Mouse (Mus musculus) heart, adult 2 months (tissue): ENCODE data around the gene Gpr15. TPM values are rescaled to one million over a fixed set of nuclear protein-coding genes. Genes with fewer than 3 reads are reported as not detected.
A peak's percentile ranks its signal among the peaks of the same experiment; 100 is the strongest.

Experiments used
- DNase-seq, 2 experiments: peaks; one replicate each; pipeline ENCODE4 v3.0.0; 2021
- H3K27ac ChIP-seq: fragments of 200-600 bp; 2 replicates; pipeline ENCODE4 v1.8.1; 2022
- H3K27me3 ChIP-seq: fragments of 200-500 bp; 2 replicates; pipeline ENCODE4 v1.6.1; 2012; ENCODE audit warnings: mild to moderate bottlenecking, low read length, inconsistent platforms, mixed read lengths; ENCODE audit not compliant: control insufficient read depth, insufficient read depth
- H3K36me3 ChIP-seq: fragments of 200-500 bp; 2 replicates; pipeline ENCODE4 v1.6.1; 2012; ENCODE audit warnings: low read length, inconsistent platforms; ENCODE audit not compliant: control insufficient read depth, insufficient read depth
- H3K4me1 ChIP-seq: fragments of 200-500 bp; 2 replicates; pipeline ENCODE4 v1.6.1; 2011; ENCODE audit warnings: low read length; ENCODE audit not compliant: control insufficient read depth, insufficient read depth
- H3K4me3 ChIP-seq: fragments of 200-600 bp; 2 replicates; pipeline ENCODE4 v1.8.1; 2022
- H3K79me2 ChIP-seq: fragments of 200-500 bp; replicated peaks from 2 replicates; pipeline ENCODE4 v1.6.1; 2012; ENCODE audit warnings: mild to moderate bottlenecking, inconsistent platforms, low read length, moderate library complexity, mixed read lengths; ENCODE audit not compliant: control insufficient read depth, insufficient read depth
- H3K9ac ChIP-seq: fragments of 200-500 bp; 2 replicates; pipeline ENCODE4 v1.6.1; 2012; ENCODE audit warnings: low read depth, mild to moderate bottlenecking, control low read depth, inconsistent platforms, low read length, mixed read lengths
- CTCF ChIP-seq: fragments of 200-600 bp; IDR thresholded peaks from 2 replicates; pipeline ENCODE4 v1.8.1; 2022; ENCODE audit warnings: antibody characterized with exemption, mild to moderate bottlenecking, moderate library complexity
- EP300 ChIP-seq: fragments of 200-500 bp; IDR thresholded peaks from 2 replicates; pipeline ENCODE4 v1.6.1; 2011; ENCODE audit warnings: low read depth, low read length, control low read depth; ENCODE audit not compliant: insufficient read depth
- POLR2A ChIP-seq: fragments of 200-500 bp; IDR thresholded peaks from 2 replicates; pipeline ENCODE4 v1.6.1; 2011; ENCODE audit warnings: mild to moderate bottlenecking, low read depth, low read length, control low read depth; ENCODE audit not compliant: insufficient read depth
- WGBS: fragments of 180-500 bp; shearing (Covaris S2); methylation state at CpG from one replicate; pipeline ENCODE4 v1.1.7; 2018; 5-methylcytosine and 5-hydroxymethylcytosine counted together
- intact Hi-C: fragments of 180-260 bp; cut with DNase I; formaldehyde crosslinking; loops from one replicate; pipeline ENCODE4 v1.15.1; 2025
- polyA plus RNA-seq: library from polyadenylated mRNA; depleted of rRNA; stranded (reverse); fragments of >200 nt; gene quantifications from 2 replicates; pipeline ENCODE4 v1.2.3, GENCODE M21; 2012
- total RNA-seq, 2 experiments: library from RNA; stranded (reverse); gene quantifications; 2 replicates each; pipeline ENCODE4 v1.2.3; 2021

Gene Gpr15
- total and polyA plus RNA-seq, 3 experiments: 0.08 TPM; not detected in 2

DNA sequence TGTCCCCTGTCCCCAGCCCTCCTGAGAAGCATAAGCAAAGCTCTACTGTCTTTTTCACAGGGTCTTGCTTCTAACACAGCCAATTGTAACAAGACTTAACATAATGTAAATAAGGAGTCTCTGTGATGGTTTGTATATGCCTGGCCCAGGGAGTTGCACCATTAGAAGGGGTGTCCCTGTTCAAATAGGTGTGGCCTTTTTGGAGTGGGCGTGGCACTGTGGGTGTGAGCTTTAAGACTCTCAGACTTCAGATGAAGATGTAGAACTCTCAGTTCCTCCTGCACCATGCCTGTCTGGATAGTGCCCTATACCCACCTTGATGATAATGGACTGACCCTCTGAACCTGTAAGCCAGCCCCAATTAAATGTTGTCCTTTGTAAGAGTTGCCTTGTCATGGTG, 19.9 kb upstream of the Gpr15 start:
- Histone ChIP-seq H3K27ac (no peak overlapping the region), H3K79me2 (no peaks in the 10 kb centered on the region), H3K36me3 (no peaks in the 10 kb centered on the region), H3K27me3 (no peaks in the 10 kb centered on the region), H3K4me1 (no peaks in the 10 kb centered on the region), H3K9ac (no peak overlapping the region), H3K4me3 (no peak overlapping the region)
- DNase-seq: no peak
- 96% methylated on average over 1 of the region's 1 CpGs for WGBS
- TF ChIP-seq CTCF (no peak), EP300 (no peak), POLR2A (no peak)
- intact Hi-C loops: loop anchor here (5.0 to 10.0 kb wide), 2 partner anchors 111 to 834 kb away; no protein-coding TSS in a partner anchor

DNA sequence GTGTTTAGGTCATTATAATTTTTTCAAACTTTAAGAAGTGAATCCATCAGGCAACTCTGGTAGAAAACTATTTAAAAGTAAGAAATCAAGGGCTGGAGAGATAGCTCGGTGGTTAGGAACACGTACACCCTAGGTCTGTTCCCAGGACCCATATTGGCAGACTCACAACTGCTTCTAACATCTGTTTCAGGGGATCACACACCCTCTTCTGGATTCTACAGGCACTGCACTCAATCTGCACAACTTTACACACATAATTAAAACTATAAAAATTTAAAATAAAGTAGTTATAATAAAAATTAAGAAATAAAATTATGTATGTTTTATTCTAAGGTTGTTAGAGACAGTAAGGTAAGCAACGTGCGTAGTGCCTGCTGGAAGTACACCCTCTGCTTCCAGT, 19.3 kb upstream of the Gpr15 start:
- intact Hi-C loops: loop anchor here (5.0 to 10.0 kb wide), 2 partner anchors 111 to 833 kb away; no protein-coding TSS in a partner anchor
- Histone ChIP-seq H3K9ac (no peak overlapping the region), H3K4me3 (no peak overlapping the region), H3K79me2 (no peaks in the 10 kb centered on the region), H3K36me3 (no peaks in the 10 kb centered on the region), H3K4me1 (no peaks in the 10 kb centered on the region), H3K27ac (no peak overlapping the region), H3K27me3 (no peaks in the 10 kb centered on the region)
- WGBS: 83% methylated on average over 4 of the region's 4 CpGs
- no peak for DNase-seq
- TF ChIP-seq CTCF (peak; percentile 52), POLR2A (no peak), EP300 (no peak)

DNA sequence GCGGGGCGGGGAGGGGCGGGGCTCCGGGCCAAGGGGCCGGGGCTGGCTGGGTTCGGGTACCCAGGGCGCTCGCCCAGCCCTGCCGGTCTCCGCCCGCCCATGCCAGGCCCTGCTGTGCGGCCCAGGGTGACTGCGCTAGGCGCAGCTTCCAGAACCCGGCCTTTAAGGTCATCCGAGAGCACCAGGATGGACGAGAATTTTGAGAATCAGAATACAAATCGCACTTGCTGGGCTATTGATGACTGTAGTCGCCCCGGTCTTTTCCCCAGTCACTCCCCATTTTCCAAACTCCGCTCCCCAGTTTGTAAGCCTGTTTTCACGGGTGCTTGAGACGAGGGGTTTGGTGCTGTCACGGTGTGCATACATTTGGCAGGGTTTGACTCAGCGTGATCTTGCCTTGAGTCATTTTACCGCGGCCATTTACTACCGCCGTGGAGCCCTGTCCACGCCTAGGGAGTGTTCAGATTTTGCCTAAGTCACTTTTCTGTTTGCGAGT, 9.4 kb upstream of the Gpr15 start:
- Histone ChIP-seq H3K27me3 (no peaks in the 10 kb centered on the region), H3K4me1 (peaks cover 1% of the 10 kb centered on the region), H3K4me3 (peak overlapping the region; percentile 93), H3K79me2 (no peaks in the 10 kb centered on the region; the same call in 1 of the 2 replicates), H3K27ac (peak overlapping the region; percentile 86), H3K9ac (peak overlapping the region; percentile 81), H3K36me3 (peaks cover 5% of the 10 kb centered on the region)
- intact Hi-C loops: loop anchor here (2.0 to 10.0 kb wide), 5 partner anchors 57 to 1496 kb away; partner anchors contain the start of genes Cpox, St3gal6 and Tbc1d23
- DNase-seq: no peak
- 1% methylated on average over 24 of the region's 31 CpGs for WGBS
- TF ChIP-seq CTCF (no peak), EP300 (no peak), POLR2A (no peak)

DNA sequence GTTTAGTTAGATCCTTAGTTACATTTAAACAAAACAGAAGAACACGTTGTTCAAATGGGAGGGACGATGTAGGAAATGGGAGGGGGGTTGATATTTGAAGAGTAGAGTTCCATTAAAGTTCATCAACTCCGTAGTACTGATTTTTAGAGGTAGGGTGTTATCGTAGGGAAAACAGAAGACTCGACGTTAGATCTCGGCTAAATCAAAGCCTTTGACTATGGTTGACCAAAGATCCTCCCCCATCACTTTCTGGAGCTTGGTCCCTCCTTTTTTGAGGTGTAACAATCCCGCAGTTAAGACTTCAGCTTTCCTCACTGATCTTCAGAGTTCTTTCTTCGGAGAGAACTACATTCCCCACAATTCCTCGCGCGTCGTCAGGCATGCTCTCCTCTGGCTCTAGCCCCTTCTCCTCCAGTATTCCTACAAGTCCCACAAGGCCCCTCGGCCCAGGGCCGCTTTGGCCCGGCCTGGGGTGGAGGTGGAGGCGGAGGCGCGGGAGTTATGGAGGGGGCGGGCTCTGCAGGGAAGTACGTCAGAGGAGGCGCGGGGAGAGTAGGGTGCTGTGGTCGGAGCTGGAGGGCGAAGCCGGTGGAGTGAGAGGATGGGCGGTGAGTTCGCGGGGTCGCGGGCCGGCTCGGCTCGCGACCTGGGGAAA, 8.7 kb upstream of the Gpr15 start, which contains the start of gene Cldnd1:
Gene Cldnd1 (plus strand): TSS at position 434 of the 655 bp plus-strand sequence.
- DNase-seq: peak; percentile 93 to 96
- Histone ChIP-seq H3K79me2 (no peaks in the 10 kb centered on the region; the same call in 1 of the 2 replicates), H3K4me3 (peak within 1 kb of the TSS; percentile 93), H3K27me3 (no peaks in the 10 kb centered on the region), H3K4me1 (peaks cover 1% of the 10 kb centered on the region), H3K36me3 (peaks cover 5% of the 10 kb centered on the region), H3K9ac (peak within 1 kb of the TSS; percentile 81), H3K27ac (peak within 1 kb of the TSS; percentile 86)
- intact Hi-C loops: loop anchor here (2.0 to 10.0 kb wide), 5 partner anchors 57 to 1495 kb away; partner anchors contain the start of genes Cpox, St3gal6 and Tbc1d23
- TF ChIP-seq POLR2A: peak; percentile 68
- TF ChIP-seq EP300: no peak
- WGBS: 3% methylated on average over 35 of the region's 35 CpGs

DNA sequence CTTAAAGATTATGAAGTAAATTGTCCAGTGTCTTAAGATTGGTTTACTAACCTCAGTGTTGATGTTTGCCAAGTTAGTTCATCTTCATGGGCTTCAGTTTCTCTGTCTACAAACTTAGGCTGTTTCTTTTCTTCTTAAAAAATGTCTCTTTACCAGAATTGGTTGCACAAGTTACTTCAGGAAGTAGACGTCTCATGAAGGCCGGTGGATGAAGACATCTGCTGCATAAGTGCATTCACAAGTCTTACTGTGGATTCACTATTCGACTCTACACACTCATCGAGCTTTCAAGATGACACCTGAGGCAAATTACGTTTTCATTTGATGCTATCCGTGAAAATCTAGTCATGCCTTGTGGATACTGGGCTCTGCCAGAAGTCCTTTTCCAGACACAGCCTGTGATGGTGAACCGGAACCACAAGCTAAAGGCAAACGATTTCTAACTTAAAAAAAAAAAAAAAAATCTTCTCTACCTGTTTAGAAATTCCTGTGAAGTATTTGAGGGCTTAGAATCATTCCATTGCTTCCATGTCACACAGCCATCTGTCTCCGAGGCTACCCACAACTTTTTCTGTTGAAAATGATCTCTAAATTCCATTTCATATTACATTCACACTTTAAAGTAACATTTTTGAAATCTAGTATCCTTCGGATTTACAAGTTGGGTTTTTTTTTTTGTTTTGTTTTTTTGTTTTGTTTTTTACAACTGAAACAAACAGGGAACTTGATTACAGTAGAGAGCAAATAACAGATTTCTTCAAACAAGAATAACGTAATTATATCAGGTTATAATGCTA, 8.0 kb upstream of the Gpr15 start:
- H3K27me3 ChIP-seq: no peaks in the 10 kb centered on the region
- peak overlapping the region; percentile 52; the same call in 1 of the 2 replicates for H3K4me3 ChIP-seq
- H3K27ac ChIP-seq: no peak overlapping the region
- intact Hi-C loops: loop anchor here (5.0 to 10.0 kb wide), 4 partner anchors 205 to 1495 kb away; partner anchors contain the start of genes St3gal6 and Tbc1d23
- H3K9ac ChIP-seq: no peak overlapping the region
- WGBS: 79% methylated on average over 11 of the region's 11 CpGs
- H3K4me1 ChIP-seq: peaks cover 1% of the 10 kb centered on the region
- no peaks in the 10 kb centered on the region; the same call in 1 of the 2 replicates for H3K79me2 ChIP-seq
- no peak for TF ChIP-seq CTCF
- no peak for TF ChIP-seq POLR2A
- TF ChIP-seq EP300: no peak
- peaks cover 5% of the 10 kb centered on the region for H3K36me3 ChIP-seq
- DNase-seq: no peak
